Mouse (Mus musculus): ENCODE measurements around the gene Sema6d. TPM values are rescaled to one million over a fixed set of nuclear protein-coding genes. Genes with fewer than 3 reads are reported as not detected.

The Sema6d gene
- polyA plus RNA-seq, 2 experiments: 2.2 to 3.2 TPM

DNA sequence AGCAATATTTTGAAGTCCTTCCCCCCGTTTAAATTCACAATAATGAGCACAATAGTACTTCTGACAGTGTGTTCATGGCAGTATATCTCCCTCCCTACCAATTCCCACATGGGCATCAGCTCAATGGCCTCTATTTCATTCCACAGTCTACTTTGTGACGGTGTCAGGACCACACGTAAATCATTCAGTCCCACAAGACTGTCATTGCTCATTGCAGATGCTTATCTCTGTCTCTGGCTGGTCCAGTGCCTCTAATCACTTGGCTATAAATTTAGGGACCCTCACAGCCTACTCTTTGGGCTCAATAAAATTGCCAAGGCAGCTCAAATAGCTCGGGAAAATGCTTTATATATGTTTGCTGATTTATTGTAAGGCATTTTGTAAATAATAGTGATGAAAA is 441.3 kb downstream of the Sema6d start:
- TF ChIP-seq EP300 (IDR thresholded peaks at IDR 0.05; ENCODE audit: low read depth) (no peak), CTCF (IDR thresholded peaks at IDR 0.05; ENCODE audit: low read depth) (no peak)
- Histone ChIP-seq H3K9me3 (ENCODE audit: control insufficient read depth, low read length) (no peaks in the 10 kb centered on the region), H3K27ac (no peak overlapping the region), H3K4me3 (ENCODE audit: insufficient read depth in 1 of 2, low read depth in 2 of 2, low read length in 2 of 2) (no peak overlapping the region), H3K27me3 (ENCODE audit: control insufficient read depth, insufficient read depth, low read length) (no peaks in the 10 kb centered on the region), H3K9ac (replicated peaks) (no peak overlapping the region), H3K4me2 (ENCODE audit: low read depth) (no peak overlapping the region), H3K36me3 (replicated peaks; ENCODE audit: control insufficient read depth, insufficient read depth, low read depth) (no peaks in the 10 kb centered on the region), H3K4me1 (replicated peaks; ENCODE audit: control insufficient read depth in 2 of 2, insufficient read depth in 2 of 2, low read length in 1 of 2) (no peaks in the 10 kb centered on the region)
- DNase-seq (ENCODE audit: low read depth in 3 of 3, low spot score in 3 of 3) (no peak), ATAC-seq (ENCODE audit: insufficient read depth) (no peak)
- 39% methylated on average over 4 of the region's 4 CpGs for WGBS (ENCODE audit: insufficient replicate concordance)

DNA sequence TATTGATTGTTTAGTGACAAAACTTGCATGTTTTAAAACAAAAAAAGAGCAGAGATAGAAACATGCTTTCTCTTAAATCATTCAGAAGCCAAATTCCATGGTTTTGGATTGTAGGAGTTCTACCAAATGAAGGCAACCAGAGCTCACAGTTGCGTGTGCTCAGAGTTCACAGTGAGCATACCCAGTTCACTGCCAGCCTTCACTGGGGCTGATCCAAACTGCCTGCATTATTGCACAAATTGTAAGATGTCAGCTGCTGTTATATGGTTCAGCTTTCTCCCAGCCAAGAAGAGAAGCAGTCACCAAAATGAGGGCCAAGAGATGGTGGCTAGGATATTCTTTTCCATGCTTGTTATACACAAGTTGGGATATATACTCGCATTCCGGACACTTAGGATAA is 443.1 kb downstream of the Sema6d start:
- H3K27me3 ChIP-seq (ENCODE audit: control insufficient read depth, insufficient read depth, low read length): no peaks in the 10 kb centered on the region
- no peaks in the 10 kb centered on the region for H3K36me3 ChIP-seq (replicated peaks; ENCODE audit: control insufficient read depth, insufficient read depth, low read depth)
- 68% methylated on average over 3 of the region's 3 CpGs for WGBS (ENCODE audit: insufficient replicate concordance)
- H3K9me3 ChIP-seq (ENCODE audit: control insufficient read depth, low read length): no peaks in the 10 kb centered on the region
- H3K4me2 ChIP-seq (ENCODE audit: low read depth): no peak overlapping the region
- no peak for TF ChIP-seq EP300 (IDR thresholded peaks at IDR 0.05; ENCODE audit: low read depth)
- TF ChIP-seq CTCF (IDR thresholded peaks at IDR 0.05; ENCODE audit: low read depth): no peak
- ATAC-seq (ENCODE audit: insufficient read depth) (no peak), DNase-seq (ENCODE audit: low read depth in 3 of 3, low spot score in 3 of 3) (no peak)
- H3K4me1 ChIP-seq (replicated peaks; ENCODE audit: control insufficient read depth in 2 of 2, insufficient read depth in 2 of 2, low read length in 1 of 2): no peaks in the 10 kb centered on the region
- no peak overlapping the region for H3K9ac ChIP-seq (replicated peaks)
- no peak overlapping the region for H3K4me3 ChIP-seq (ENCODE audit: insufficient read depth in 1 of 2, low read depth in 2 of 2, low read length in 2 of 2)
- no peak overlapping the region for H3K27ac ChIP-seq

DNA sequence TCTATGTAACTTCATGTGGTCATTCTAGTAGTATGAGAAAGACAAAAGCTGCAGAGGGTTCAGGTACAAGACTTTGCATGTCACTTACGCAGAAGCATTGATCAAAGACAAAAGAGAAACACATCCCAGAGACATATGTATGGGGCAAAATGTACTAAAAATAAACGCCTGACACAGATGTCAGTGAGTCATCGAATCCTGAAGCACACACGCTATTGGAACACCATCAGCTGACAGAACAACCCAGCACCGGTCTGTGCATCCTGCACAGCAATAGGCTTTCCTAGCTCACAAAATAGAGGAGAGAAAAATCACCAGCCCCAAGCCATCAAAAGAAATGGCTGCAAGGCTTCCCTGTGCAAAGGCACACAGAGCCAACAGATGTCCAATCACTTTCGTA is 443.8 kb downstream of the Sema6d start:
- H3K36me3 ChIP-seq (replicated peaks; ENCODE audit: control insufficient read depth, insufficient read depth, low read depth): no peaks in the 10 kb centered on the region
- no peaks in the 10 kb centered on the region for H3K9me3 ChIP-seq (ENCODE audit: control insufficient read depth, low read length)
- ATAC-seq (ENCODE audit: insufficient read depth) (no peak), DNase-seq (ENCODE audit: low read depth in 3 of 3, low spot score in 3 of 3) (no peak)
- H3K4me2 ChIP-seq (ENCODE audit: low read depth): no peak overlapping the region
- no peak overlapping the region for H3K9ac ChIP-seq (replicated peaks)
- TF ChIP-seq CTCF (IDR thresholded peaks at IDR 0.05; ENCODE audit: low read depth): no peak
- TF ChIP-seq EP300 (IDR thresholded peaks at IDR 0.05; ENCODE audit: low read depth): no peak
- no peaks in the 10 kb centered on the region for H3K27me3 ChIP-seq (ENCODE audit: control insufficient read depth, insufficient read depth, low read length)
- H3K4me3 ChIP-seq (ENCODE audit: insufficient read depth in 1 of 2, low read depth in 2 of 2, low read length in 2 of 2): no peak overlapping the region
- H3K27ac ChIP-seq: no peak overlapping the region
- no peaks in the 10 kb centered on the region for H3K4me1 ChIP-seq (replicated peaks; ENCODE audit: control insufficient read depth in 2 of 2, insufficient read depth in 2 of 2, low read length in 1 of 2)
- 59% methylated on average over 6 of the region's 6 CpGs for WGBS (ENCODE audit: insufficient replicate concordance)

DNA sequence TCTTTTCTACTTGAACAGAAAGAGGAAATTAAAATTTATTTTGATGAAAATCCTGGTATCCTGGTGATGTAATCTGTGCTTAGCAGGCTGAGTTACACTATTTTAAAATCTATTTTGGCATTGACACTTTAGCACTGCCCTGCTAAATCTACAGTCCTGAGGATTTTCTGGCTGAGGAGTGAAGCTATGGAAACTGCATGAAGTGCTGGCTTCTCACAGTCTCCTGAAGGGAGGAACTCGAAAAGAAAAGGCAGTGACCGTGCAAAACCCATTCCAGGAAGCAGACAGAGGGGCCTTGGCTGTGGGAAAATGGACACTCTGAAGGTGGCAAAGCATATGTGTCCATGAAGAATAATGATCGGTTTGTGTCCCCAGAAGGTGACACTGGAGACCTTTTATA is 460.5 kb downstream of the Sema6d start:
- no peak overlapping the region for H3K9ac ChIP-seq (replicated peaks)
- no peak overlapping the region for H3K4me3 ChIP-seq (ENCODE audit: insufficient read depth in 1 of 2, low read depth in 2 of 2, low read length in 2 of 2)
- DNase-seq (ENCODE audit: low read depth in 3 of 3, low spot score in 3 of 3) (no peak), ATAC-seq (ENCODE audit: insufficient read depth) (no peak)
- H3K27me3 ChIP-seq (ENCODE audit: control insufficient read depth, insufficient read depth, low read length): no peaks in the 10 kb centered on the region
- no peak for TF ChIP-seq EP300 (IDR thresholded peaks at IDR 0.05; ENCODE audit: low read depth)
- TF ChIP-seq CTCF (IDR thresholded peaks at IDR 0.05; ENCODE audit: low read depth): no peak
- peaks cover 0 to 2% of the 10 kb centered on the region in 2 experiments; a peak in 1 of 4 replicates for H3K4me1 ChIP-seq (replicated peaks; ENCODE audit: control insufficient read depth in 2 of 2, insufficient read depth in 2 of 2, low read length in 1 of 2)
- H3K9me3 ChIP-seq (ENCODE audit: control insufficient read depth, low read length): no peaks in the 10 kb centered on the region
- WGBS (ENCODE audit: insufficient replicate concordance): 26% methylated on average over 3 of the region's 3 CpGs
- H3K36me3 ChIP-seq (replicated peaks; ENCODE audit: control insufficient read depth, insufficient read depth, low read depth): no peaks in the 10 kb centered on the region
- H3K4me2 ChIP-seq (ENCODE audit: low read depth): no peak overlapping the region
- H3K27ac ChIP-seq: no peak overlapping the region

DNA sequence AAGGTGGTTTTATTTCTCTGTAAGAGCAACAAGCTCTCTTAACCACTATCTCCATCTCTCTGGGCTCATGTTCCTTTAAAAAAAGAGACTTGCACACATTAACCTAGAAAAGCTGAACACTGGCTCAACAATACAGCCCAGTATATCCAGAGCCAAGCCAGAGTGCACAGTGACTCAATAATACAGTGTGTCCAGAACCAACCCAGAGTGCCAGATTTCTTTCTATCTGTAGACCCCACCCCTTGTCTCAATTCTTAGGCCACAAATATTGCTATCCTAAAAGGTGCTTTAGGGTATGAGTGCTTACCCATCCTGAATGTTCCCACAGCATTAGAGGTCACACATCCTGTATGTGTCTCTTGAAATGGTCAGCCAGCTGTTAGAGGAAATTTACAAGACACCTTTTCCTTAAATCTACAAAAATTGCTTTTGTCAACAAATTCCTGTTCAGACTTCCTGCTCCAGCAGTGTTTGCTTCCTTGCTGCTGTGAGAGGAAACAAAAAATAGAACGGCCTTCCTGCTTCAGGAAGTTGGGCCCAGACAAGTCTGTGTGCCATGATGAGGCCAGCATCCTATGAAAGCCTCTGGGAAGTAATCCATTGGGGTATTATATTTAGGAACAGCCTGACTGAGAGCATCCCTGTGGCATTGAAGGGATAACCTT is 465.1 kb downstream of the Sema6d start:
- ATAC-seq (ENCODE audit: insufficient read depth) (0 out of 2 replicates have a peak, but pooled peaks have one; percentile 18), DNase-seq (ENCODE audit: low read depth in 3 of 3, low spot score in 3 of 3) (no peak)
- Histone ChIP-seq H3K36me3 (replicated peaks; ENCODE audit: control insufficient read depth, insufficient read depth, low read depth) (no peaks in the 10 kb centered on the region), H3K27me3 (ENCODE audit: control insufficient read depth, insufficient read depth, low read length) (no peaks in the 10 kb centered on the region), H3K4me3 (ENCODE audit: insufficient read depth in 1 of 2, low read depth in 2 of 2, low read length in 2 of 2) (no peak overlapping the region), H3K4me2 (ENCODE audit: low read depth) (no peak overlapping the region), H3K4me1 (replicated peaks; ENCODE audit: control insufficient read depth in 2 of 2, insufficient read depth in 2 of 2, low read length in 1 of 2) (peaks cover 0 to 2% of the 10 kb centered on the region in 2 experiments; a peak in 1 of 4 replicates), H3K9ac (replicated peaks) (no peak overlapping the region), H3K27ac (no peak overlapping the region), H3K9me3 (ENCODE audit: control insufficient read depth, low read length) (no peaks in the 10 kb centered on the region)
- 19% methylated on average over 1 of the region's 1 CpGs for WGBS (ENCODE audit: insufficient replicate concordance)
- TF ChIP-seq CTCF (IDR thresholded peaks at IDR 0.05; ENCODE audit: low read depth): no peak
- TF ChIP-seq EP300 (IDR thresholded peaks at IDR 0.05; ENCODE audit: low read depth): no peak
